Mouse (Mus musculus) erythroblast, embryonic 14.5 days (primary cell): ENCODE data around the gene Bnipl.

Experiments used
- GATA1 ChIP-seq: IDR thresholded peaks from 2 replicates; pipeline ENCODE4 v1.6.1; 2012; ENCODE audit warnings: low read length, inconsistent platforms, mixed read lengths
- TAL1 ChIP-seq: IDR thresholded peaks from 3 replicates; pipeline ENCODE4 v1.6.1; 2012; ENCODE audit warnings: low read length, inconsistent platforms, mixed read lengths

DNA sequence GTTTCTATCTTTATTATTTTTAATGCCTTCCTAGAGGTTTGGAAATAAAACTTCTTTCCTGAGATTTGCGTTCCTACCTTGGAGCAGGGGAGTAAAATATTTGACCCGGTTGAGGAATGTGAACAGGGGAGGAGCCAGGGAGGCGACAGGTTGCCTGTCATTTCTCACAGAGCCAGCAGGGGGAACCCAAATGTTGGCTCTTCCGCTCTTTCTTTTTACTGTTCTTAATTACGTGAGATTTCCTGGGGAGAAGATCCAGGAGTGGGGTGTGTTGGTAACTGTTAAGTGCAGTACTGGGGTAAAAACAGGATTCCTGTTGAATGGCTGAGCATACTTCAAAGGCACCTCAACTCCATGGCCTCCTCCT is 45.1 kb upstream of the Bnipl start:
- TF ChIP-seq GATA1 (no peak), TAL1 (no peak)
